Mouse (Mus musculus) heart, postnatal 0 days (tissue): ENCODE data around the gene Pla2g2e.

Source experiments
- CTCF ChIP-seq: IDR thresholded peaks from 2 replicates; pipeline ENCODE4 v1.5.1; 2016; ENCODE audit warnings: antibody characterized with exemption, control low read depth, low read depth
- EP300 ChIP-seq: IDR thresholded peaks from 2 replicates; pipeline ENCODE4 v1.6.1; 2016; ENCODE audit warnings: antibody characterized with exemption, low read depth

GRCm38 (mm10) chr4:138865092-138865491 is 12.7 kb upstream of the Pla2g2e start:
- no peak for TF ChIP-seq CTCF
- no peak for TF ChIP-seq EP300
